In the genomic region with DNA sequence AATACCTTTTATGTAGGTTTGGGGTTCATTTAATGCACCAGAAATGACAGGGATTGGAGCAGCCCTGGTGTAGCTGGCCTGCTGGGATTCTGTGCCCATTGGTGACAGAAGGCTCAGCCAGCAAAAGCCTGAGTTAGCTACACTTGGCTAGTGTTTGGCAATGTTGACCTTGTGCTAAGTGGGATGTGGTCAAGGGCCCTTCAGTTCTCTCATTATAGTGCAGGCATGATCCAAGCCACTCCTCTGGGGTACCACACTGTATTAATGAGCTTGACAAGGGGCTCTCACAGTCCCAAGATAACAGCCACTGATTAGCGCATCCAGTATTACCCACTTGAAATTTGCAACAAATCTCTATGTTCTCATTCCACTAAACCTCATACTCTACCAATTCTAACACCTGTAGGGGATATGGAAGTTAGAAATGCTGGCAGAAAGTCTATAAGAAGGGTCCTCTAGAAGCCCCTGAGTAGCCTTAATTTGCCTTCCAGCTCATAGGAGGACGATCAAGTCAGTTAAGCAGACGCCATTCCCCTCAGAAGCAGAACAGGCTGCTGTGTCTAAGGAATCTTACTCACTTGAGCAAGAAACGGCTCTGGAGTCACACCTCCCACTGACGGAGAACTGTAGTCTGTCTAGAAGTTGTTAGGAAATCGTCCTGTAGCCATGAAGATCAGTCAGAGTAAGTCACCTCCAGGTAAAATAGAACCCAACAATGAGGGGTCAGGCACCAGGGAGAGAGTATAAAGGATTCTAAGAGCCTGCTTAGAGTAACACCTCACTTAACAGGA, we compare ENCODE assay signal across 25 mouse cellular contexts.
A peak's percentile ranks its signal among the peaks of the same experiment; 100 is the strongest.
DNase-seq lines count a peak whose midpoint lies in the region; ATAC-seq and TF ChIP-seq lines count a peak whose summit lies in the region.
"Had no signal": no experiment of that assay in that cellular context is flagged by ENCODE, and none has a peak within 500 bp of the region (broad histone marks: within the 10 kb centered on the region; RNA-seq: fewer than 3 reads in every experiment).

No protein-coding gene starts in this region.

- H3K36me3 ChIP-seq in heart, embryonic 10.5 days: no peaks in the 10 kb centered on the region; the same call in 1 of the 2 replicates
- H3K36me3 ChIP-seq in lung, embryonic 14.5 days (ENCODE audit: insufficient read depth): no peaks in the 10 kb centered on the region
- no peaks in the 10 kb centered on the region for H3K36me3 ChIP-seq in liver, embryonic 11.5 days (ENCODE audit: control insufficient read depth, insufficient read depth, low read length)
- H3K36me3 ChIP-seq in midbrain, embryonic 15.5 days (replicated peaks): no peaks in the 10 kb centered on the region
- H3K36me3 ChIP-seq: liver, embryonic 13.5 days had no signal

- no peaks in the 10 kb centered on the region for H3K27me3 ChIP-seq in heart, embryonic 10.5 days (ENCODE audit: insufficient read depth, poor library complexity, severe bottlenecking)
- H3K27me3 ChIP-seq in lung, embryonic 14.5 days (ENCODE audit: insufficient read depth, low read length): 0 out of 2 replicates have a peak, but pooled peaks cover 3% of the 10 kb centered on the region
- no peaks in the 10 kb centered on the region for H3K27me3 ChIP-seq in liver, embryonic 11.5 days (replicated peaks; ENCODE audit: control insufficient read depth, insufficient read depth, low read length)
- peaks cover 10% of the 10 kb centered on the region; the same call in 1 of the 2 replicates for H3K27me3 ChIP-seq in midbrain, embryonic 15.5 days (replicated peaks)
- H3K27me3 ChIP-seq: embryonic facial prominence, embryonic 13.5 days; liver, embryonic 13.5 days had no signal

- H3K9ac ChIP-seq in lung, embryonic 14.5 days: no peak overlapping the region
- no peak overlapping the region for H3K9ac ChIP-seq in liver, embryonic 11.5 days (ENCODE audit: low read depth, low read length)
- no peak overlapping the region for H3K9ac ChIP-seq in midbrain, embryonic 15.5 days
- H3K9ac ChIP-seq: embryonic facial prominence, embryonic 13.5 days; forebrain, postnatal 0 days; liver, embryonic 13.5 days had no signal

- H3K9me3 ChIP-seq in heart, embryonic 10.5 days: no peaks in the 10 kb centered on the region
- H3K9me3 ChIP-seq in lung, embryonic 14.5 days (ENCODE audit: low read depth, low read length): no peaks in the 10 kb centered on the region
- no peaks in the 10 kb centered on the region for H3K9me3 ChIP-seq in liver, embryonic 11.5 days (ENCODE audit: control insufficient read depth, low read length)
- no peaks in the 10 kb centered on the region for H3K9me3 ChIP-seq in midbrain, embryonic 15.5 days
- H3K9me3 ChIP-seq: embryonic facial prominence, embryonic 13.5 days; liver, embryonic 13.5 days had no signal

- no peak overlapping the region for H3K4me2 ChIP-seq in lung, embryonic 14.5 days
- no peak overlapping the region for H3K4me2 ChIP-seq in liver, embryonic 11.5 days
- H3K4me2 ChIP-seq in midbrain, embryonic 15.5 days: no peak overlapping the region
- H3K4me2 ChIP-seq: embryonic facial prominence, embryonic 13.5 days; liver, embryonic 13.5 days had no signal

- ATAC-seq in lung, embryonic 14.5 days (ENCODE audit: insufficient read depth): no peak
- no peak for ATAC-seq in liver, embryonic 11.5 days (replicated peaks; ENCODE audit: low FRiP score)
- ATAC-seq in midbrain, embryonic 15.5 days (replicated peaks): no peak
- ATAC-seq: forebrain, postnatal 0 days; hindbrain, embryonic 16.5 days; midbrain, embryonic 16.5 days; Patski had no signal

- H3K27ac ChIP-seq in heart, embryonic 10.5 days: 0 out of 2 replicates have a peak overlapping the region, but pooled peaks have one; percentile 9
- H3K27ac ChIP-seq in lung, embryonic 14.5 days (ENCODE audit: low read depth): no peak overlapping the region
- no peak overlapping the region for H3K27ac ChIP-seq in liver, embryonic 11.5 days (ENCODE audit: low read depth, low read length)
- H3K27ac ChIP-seq in midbrain, embryonic 15.5 days: no peak overlapping the region
- H3K27ac ChIP-seq: embryonic facial prominence, embryonic 13.5 days; kidney, postnatal 0 days; liver, embryonic 13.5 days; macrophage had no signal

- H3K4me3 ChIP-seq in heart, embryonic 10.5 days: no peak overlapping the region
- H3K4me3 ChIP-seq in lung, embryonic 14.5 days (ENCODE audit: low read depth, low read length): no peak overlapping the region
- H3K4me3 ChIP-seq in liver, embryonic 11.5 days (ENCODE audit: low read depth, low read length): no peak overlapping the region
- no peak overlapping the region for H3K4me3 ChIP-seq in midbrain, embryonic 15.5 days
- H3K4me3 ChIP-seq: embryonic facial prominence, embryonic 13.5 days; liver, embryonic 13.5 days had no signal

- no peak for TF ChIP-seq CTCF in lung, embryonic 14.5 days (IDR thresholded peaks at IDR 0.05; ENCODE audit: low read depth)

- peaks cover 41% of the 10 kb centered on the region for H3K4me1 ChIP-seq in heart, embryonic 10.5 days
- no peaks in the 10 kb centered on the region for H3K4me1 ChIP-seq in lung, embryonic 14.5 days (ENCODE audit: insufficient read depth)
- no peaks in the 10 kb centered on the region; the same call in 1 of the 2 replicates for H3K4me1 ChIP-seq in liver, embryonic 11.5 days (replicated peaks; ENCODE audit: control insufficient read depth, insufficient read depth, low read length)
- peaks cover 10% of the 10 kb centered on the region for H3K4me1 ChIP-seq in midbrain, embryonic 15.5 days
- H3K4me1 ChIP-seq: embryonic facial prominence, embryonic 13.5 days; liver, embryonic 13.5 days had no signal

- WGBS in heart, embryonic 10.5 days: 44% methylated on average over 6 of the region's 6 CpGs
- 48% methylated on average over 6 of the region's 6 CpGs for WGBS in lung, embryonic 14.5 days
- WGBS in liver, embryonic 11.5 days: 72% methylated on average over 6 of the region's 6 CpGs
- 75% methylated on average over 6 of the region's 6 CpGs for WGBS in midbrain, embryonic 15.5 days

- no peak for DNase-seq in heart, embryonic 10.5 days (ENCODE audit: low spot score)
- DNase-seq in heart, postnatal 4 days: no peak
- peak; percentile 68 for DNase-seq in brain, adult 2 months (ENCODE audit: low read depth, low spot score)
- DNase-seq in lung, embryonic 14.5 days: peak; percentile 37
- peak; percentile 42 for DNase-seq in lung, postnatal 14 days
- no peak for DNase-seq in liver, embryonic 11.5 days (ENCODE audit: low spot score)
- DNase-seq in adrenal gland, postnatal 36 days: no peak
- DNase-seq: adrenal gland, postnatal 10 days; cerebellum, adult 11-12 months; cerebellum, adult 9-11 months; forebrain, postnatal 0 days; gastrocnemius, postnatal 36 days; kidney, adult 8-10 months; kidney, postnatal 4 days; liver, embryonic 13.5 days; right cerebral cortex, postnatal 25 days; thymus, adult 18-20 months; thymus, postnatal 25 days had no signal

Comparison
In these comparisons a context has a peak if more than half of its experiments do, and no peak if none do; other contexts are left out.
1. DNase-seq: peak in brain, adult 2 months (single experiment), lung, embryonic 14.5 days (single experiment) and lung, postnatal 14 days (single experiment); none in heart, embryonic 10.5 days (single experiment), heart, postnatal 4 days (single experiment), liver, embryonic 11.5 days (single experiment) and adrenal gland, postnatal 36 days (0 of 2).